Mouse (Mus musculus) erythroblast, embryonic 14.5 days (primary cell): ENCODE measurements around the gene Ola1.

Experiments
- GATA1 ChIP-seq: IDR thresholded peaks from 2 replicates; pipeline ENCODE4 v1.6.1; 2012; ENCODE audit warnings: low read length, inconsistent platforms, mixed read lengths
- TAL1 ChIP-seq: IDR thresholded peaks from 3 replicates; pipeline ENCODE4 v1.6.1; 2012; ENCODE audit warnings: low read length, inconsistent platforms, mixed read lengths

GRCm38 (mm10) chr2:73066307-73067167 lies 152.2 kb downstream of the Ola1 start:
- TF ChIP-seq TAL1 = no peak
- no peak for TF ChIP-seq GATA1
